Mouse (Mus musculus): ENCODE data around the gene Vmn1r165. TPM values are rescaled to one million over a fixed set of nuclear protein-coding genes. Genes with fewer than 3 reads are reported as not detected.
"Not testable (repeated sequence)": the region's sequence is repeated elsewhere in the genome, so short reads cannot be mapped to it uniquely, and the experiment has no call there.

Gene Vmn1r165
- not detected for total RNA-seq (2021)
- long read RNA-seq, experiment 1: 0 reads
- long read RNA-seq, experiment 2: 0 reads

GRCm38 (mm10) chr7:23217032-23217431 is at the start of gene Vmn1r165:
TSS of gene Vmn1r165 (plus strand) at chr7:23217332.
- not testable (repeated sequence) for DNase-seq (ENCODE audit: low spot score in 2 of 2)

- DNase-seq (ENCODE audit: low spot score in 2 of 2): not testable (repeated sequence)
Observed at GRCm38 (mm10) chr7:23251582-23251981, 34.5 kb downstream of the Vmn1r165 start, which contains the start of gene Vmn1r166. TSS of gene Vmn1r166 (minus strand) at chr7:23251682.

Other genes with a start within 250 kb of the Vmn1r165 start
- not detected for gene Gm4214, start 232.7 kb upstream of the Vmn1r165 start, total RNA-seq (2021)
- not detected for gene Gm4216, start 197.4 kb upstream of the Vmn1r165 start, total RNA-seq (2021)
- gene Vmn1r163, start 161.8 kb upstream of the Vmn1r165 start, total RNA-seq (2021): not detected
- gene Gm8720, start 149.9 kb upstream of the Vmn1r165 start, total RNA-seq (2021): not detected
- gene Gm10662, start 72.9 kb upstream of the Vmn1r165 start, total RNA-seq (2021): not detected
- gene Vmn1r166, start 34.4 kb downstream of the Vmn1r165 start, total RNA-seq (2021): not detected
- gene Gm6902, start 61.6 kb downstream of the Vmn1r165 start, total RNA-seq (2021): not detected
- not detected for gene Nlrp4e, start 83.9 kb downstream of the Vmn1r165 start, total RNA-seq (2021)
- under 1 TPM in 1 of 2 experiments, not detected in 1; 0.14 TPM for gene Nlrp5, start 168.6 kb downstream of the Vmn1r165 start, total RNA-seq (2021)